Mouse (Mus musculus): ENCODE results near the gene Ctu2.

GRCm38 (mm10) chr8:122445203-122445602 lies 30.7 kb upstream of the Ctu2 start:
- no peak for TF ChIP-seq CTCF (IDR thresholded peaks at IDR 0.05; ENCODE audit: borderline replicate concordance, insufficient read depth, low read depth, low read length)
- no peak for TF ChIP-seq POLR2A (IDR thresholded peaks at IDR 0.05; ENCODE audit: borderline replicate concordance, insufficient read depth, low read length)

Measured in cerebellum, adult 2 months (tissue).